Mouse (Mus musculus) midbrain, embryonic 16.5 days (tissue): ENCODE measurements around the gene Zmiz1. TPM values are rescaled to one million over a fixed set of nuclear protein-coding genes. Genes with fewer than 3 reads are reported as not detected.

ENCODE experiments used
- ATAC-seq: fragments of 200-750 bp; cut with Nextera tagmentation; 2 replicates; pipeline ENCODE4 v1.8.0; 2017; ENCODE audit warnings: moderate TSS enrichment
- H3K27ac ChIP-seq: fragments of 300-500 bp; sonication (generic); 2 replicates; pipeline ENCODE4 v1.5.1; 2014; ENCODE audit warnings: mild to moderate bottlenecking, low read length, mixed read lengths
- H3K27me3 ChIP-seq: fragments of 300-500 bp; sonication (generic); 2 replicates; pipeline ENCODE4 v1.6.1; 2014; ENCODE audit warnings: low read depth, low read length, mixed read lengths; ENCODE audit not compliant: control insufficient read depth, insufficient read depth
- H3K36me3 ChIP-seq: fragments of 300-500 bp; sonication (generic); 2 replicates; pipeline ENCODE4 v1.6.1; 2014; ENCODE audit warnings: mild to moderate bottlenecking, low read length, moderate library complexity, mixed read lengths; ENCODE audit not compliant: control insufficient read depth, insufficient read depth
- H3K4me1 ChIP-seq: fragments of 300-500 bp; sonication (generic); 2 replicates; pipeline ENCODE4 v1.6.1; 2014; ENCODE audit warnings: mild to moderate bottlenecking, low read length, mixed read lengths; ENCODE audit not compliant: control insufficient read depth, insufficient read depth
- H3K4me2 ChIP-seq: fragments of 300-500 bp; sonication (generic); 2 replicates; pipeline ENCODE4 v1.6.1; 2014; ENCODE audit warnings: mild to moderate bottlenecking, low read length, mixed read lengths
- H3K4me3 ChIP-seq: fragments of 300-500 bp; sonication (generic); 2 replicates; pipeline ENCODE4 v1.5.1; 2014; ENCODE audit warnings: low read depth, mild to moderate bottlenecking, low read length, moderate library complexity, mixed read lengths
- H3K9ac ChIP-seq: fragments of 300-500 bp; sonication (generic); 2 replicates; pipeline ENCODE4 v1.6.1; 2014; ENCODE audit warnings: low read depth, low read length, mixed read lengths
- H3K9me3 ChIP-seq: fragments of 300-500 bp; sonication (generic); replicated peaks from 2 replicates; pipeline ENCODE4 v1.6.1; 2014; ENCODE audit warnings: mild to moderate bottlenecking, low read length, mixed read lengths; ENCODE audit not compliant: control insufficient read depth, poor library complexity, severe bottlenecking
- WGBS: fragments of 180-500 bp; shearing (Covaris S2); extraction: QIAGEN DNeasy Blood & Tissue Kit; methylation state at CpG from one replicate; pipeline ENCODE4 v1.1.7; 2014; 5-methylcytosine and 5-hydroxymethylcytosine counted together
- polyA plus RNA-seq: library from polyadenylated mRNA; unstranded; fragments of >200 nt; fragmentation: Nextera tagmentation; extraction: Ambion mirVana; gene quantifications from 2 replicates; pipeline ENCODE4 v1.2.1, GENCODE M21; 2015

The Zmiz1 gene
- polyA plus RNA-seq: 54.2 and 58.0 TPM in 2 replicates

- Histone ChIP-seq H3K27me3 (no peaks in the 10 kb centered on the region), H3K4me2 (peak within 1 kb of the TSS; percentile 67), H3K4me1 (peaks cover 45% of the 10 kb centered on the region), H3K27ac (peak within 1 kb of the TSS; percentile 97), H3K9ac (peak within 1 kb of the TSS; percentile 98), H3K36me3 (no peaks in the 10 kb centered on the region), H3K4me3 (peak within 1 kb of the TSS; percentile 94), H3K9me3 (no peaks in the 10 kb centered on the region)
- WGBS: under 1% methylated on average over 39 of the region's 42 CpGs
- ATAC-seq: peak; percentile 27; the same call in 1 of the 2 replicates
These were observed at the start of gene Zmiz1 for GRCm38 (mm10) chr14:25459016-25459393. Gene Zmiz1 (plus strand): TSS chr14:25459185.

GRCm38 (mm10) chr14:25411848-25412527 is 47.0 kb upstream of the Zmiz1 start:
- no peak overlapping the region for H3K9ac ChIP-seq
- H3K9me3 ChIP-seq: no peaks in the 10 kb centered on the region
- no peaks in the 10 kb centered on the region for H3K27me3 ChIP-seq
- no peak overlapping the region for H3K4me2 ChIP-seq
- no peaks in the 10 kb centered on the region for H3K4me1 ChIP-seq
- H3K36me3 ChIP-seq: no peaks in the 10 kb centered on the region
- no peak overlapping the region for H3K4me3 ChIP-seq
- ATAC-seq: no peak
- WGBS: 81% methylated on average over 9 of the region's 9 CpGs
- no peak overlapping the region for H3K27ac ChIP-seq

- ATAC-seq: no peak
- H3K27me3 ChIP-seq: no peaks in the 10 kb centered on the region
- no peak overlapping the region for H3K27ac ChIP-seq
- no peaks in the 10 kb centered on the region for H3K4me1 ChIP-seq
- 95% methylated on average over 10 of the region's 10 CpGs for WGBS
- H3K9me3 ChIP-seq: no peaks in the 10 kb centered on the region
- H3K36me3 ChIP-seq: no peaks in the 10 kb centered on the region
- H3K4me3 ChIP-seq: no peak overlapping the region
- H3K9ac ChIP-seq: no peak overlapping the region
- H3K4me2 ChIP-seq: no peak overlapping the region
These were observed 46.2 kb upstream of the Zmiz1 start for GRCm38 (mm10) chr14:25412811-25413210.

GRCm38 (mm10) chr14:25413510-25413909 is 45.5 kb upstream of the Zmiz1 start:
- 73% methylated on average over 3 of the region's 3 CpGs for WGBS

DNA sequence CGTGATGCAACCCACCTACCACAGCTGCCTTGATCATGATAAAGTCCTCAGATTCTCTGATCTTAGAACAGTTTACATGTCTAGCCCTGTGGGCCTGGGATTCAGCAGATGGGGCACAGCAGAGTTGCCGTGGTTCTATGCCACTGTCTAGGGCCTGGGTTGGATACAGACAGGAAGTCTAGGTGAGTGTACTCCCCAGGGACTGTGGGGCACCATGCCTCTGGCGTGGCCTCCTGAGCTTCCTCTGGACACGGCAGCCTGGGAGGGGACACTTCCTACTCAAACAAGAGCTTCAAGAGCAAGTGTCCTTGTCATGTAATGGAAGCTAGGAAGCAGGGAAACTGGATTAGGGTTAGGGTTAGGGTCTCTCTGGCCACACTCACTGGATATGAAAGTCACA is 44.9 kb upstream of the Zmiz1 start:
- Histone ChIP-seq H3K36me3 (no peaks in the 10 kb centered on the region), H3K9ac (no peak overlapping the region), H3K27ac (no peak overlapping the region), H3K4me1 (no peaks in the 10 kb centered on the region), H3K4me2 (no peak overlapping the region), H3K27me3 (no peaks in the 10 kb centered on the region), H3K9me3 (no peaks in the 10 kb centered on the region), H3K4me3 (no peak overlapping the region)
- 80% methylated on average over 4 of the region's 4 CpGs for WGBS
- no peak for ATAC-seq

More at GRCm38 (mm10) chr14:25413510-25413909, 45.5 kb upstream of the Zmiz1 start:
- no peaks in the 10 kb centered on the region for H3K9me3 ChIP-seq
- ATAC-seq: no peak
- H3K4me2 ChIP-seq: no peak overlapping the region
- H3K4me1 ChIP-seq: no peaks in the 10 kb centered on the region
- H3K36me3 ChIP-seq: no peaks in the 10 kb centered on the region
- H3K27me3 ChIP-seq: no peaks in the 10 kb centered on the region
- no peak overlapping the region for H3K4me3 ChIP-seq
- H3K9ac ChIP-seq: no peak overlapping the region
- no peak overlapping the region for H3K27ac ChIP-seq

DNA sequence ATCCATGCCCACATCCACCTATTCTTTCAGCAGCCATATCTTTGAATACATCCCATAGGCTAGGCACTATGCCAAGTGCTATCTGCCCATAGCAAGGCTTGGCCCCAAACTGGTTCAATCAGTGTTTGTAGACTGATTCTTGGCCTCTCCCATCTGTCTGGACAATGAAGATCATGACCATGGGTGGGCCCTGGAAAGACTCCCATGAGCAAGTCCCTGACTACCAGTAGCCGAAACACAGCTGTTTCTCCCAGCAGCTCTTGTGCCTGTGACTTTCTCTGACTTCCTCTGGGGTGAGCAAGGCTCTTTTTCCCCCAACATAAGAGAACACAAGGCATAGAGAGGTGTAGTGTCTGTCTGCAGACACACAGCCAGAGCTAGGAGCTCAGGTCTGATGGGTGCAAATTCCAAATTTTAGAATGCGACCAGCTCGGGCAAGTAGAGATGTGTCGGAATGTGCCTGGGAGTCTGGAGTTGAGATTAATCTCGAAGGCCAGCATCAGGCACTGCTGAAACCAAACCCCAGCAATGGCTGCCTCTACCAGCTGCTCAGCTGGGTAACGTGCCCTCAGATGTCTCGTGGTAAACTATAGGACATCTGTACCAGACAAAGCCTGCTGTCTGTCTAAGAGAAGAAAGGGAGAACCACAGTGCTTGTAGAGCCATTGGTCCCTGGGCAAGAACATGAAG is 38.8 kb upstream of the Zmiz1 start:
- Histone ChIP-seq H3K27me3 (no peaks in the 10 kb centered on the region), H3K4me2 (no peak overlapping the region), H3K4me1 (peaks cover 7% of the 10 kb centered on the region), H3K27ac (no peak overlapping the region), H3K9me3 (no peaks in the 10 kb centered on the region), H3K9ac (no peak overlapping the region), H3K36me3 (no peaks in the 10 kb centered on the region), H3K4me3 (no peak overlapping the region)
- 79% methylated on average over 7 of the region's 7 CpGs for WGBS
- no peak for ATAC-seq

DNA sequence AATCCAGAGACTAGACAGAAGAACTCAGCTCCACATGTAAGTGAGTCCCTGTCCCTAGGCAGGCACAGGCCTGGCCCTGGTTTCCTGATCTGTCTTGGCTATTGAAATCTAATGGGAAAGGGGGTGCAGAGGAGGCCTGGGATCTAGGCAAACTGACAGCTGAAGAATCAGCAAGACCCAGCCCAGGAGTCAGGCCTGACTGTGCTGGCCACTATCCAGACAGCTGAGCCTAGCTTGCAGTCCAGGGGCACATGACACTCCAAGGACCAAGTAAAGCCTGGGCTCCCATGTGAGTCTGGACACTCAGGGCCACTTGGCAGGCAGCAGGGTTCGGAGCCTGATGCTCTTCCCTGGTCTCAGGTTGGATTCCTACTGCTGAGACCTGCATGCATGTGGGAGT is 38.0 kb upstream of the Zmiz1 start:
- Histone ChIP-seq H3K4me2 (no peak overlapping the region), H3K9me3 (no peaks in the 10 kb centered on the region), H3K4me1 (peaks cover 7% of the 10 kb centered on the region), H3K9ac (peak overlapping the region; percentile 43; the same call in 1 of the 2 replicates), H3K27ac (peak overlapping the region; percentile 78), H3K27me3 (no peaks in the 10 kb centered on the region), H3K36me3 (no peaks in the 10 kb centered on the region), H3K4me3 (no peak overlapping the region)
- 90% methylated on average over 1 of the region's 1 CpGs for WGBS
- ATAC-seq: 0 out of 2 replicates have a peak, but pooled peaks have one; percentile 12

- Histone ChIP-seq H3K4me3 (no peak overlapping the region), H3K9ac (peak overlapping the region; percentile 43; the same call in 1 of the 2 replicates), H3K4me1 (peaks cover 7% of the 10 kb centered on the region), H3K9me3 (no peaks in the 10 kb centered on the region), H3K27ac (peak overlapping the region; percentile 78), H3K36me3 (no peaks in the 10 kb centered on the region), H3K27me3 (no peaks in the 10 kb centered on the region), H3K4me2 (no peak overlapping the region)
- 21% methylated on average over 13 of the region's 13 CpGs for WGBS
- ATAC-seq: peak; percentile 87
These were observed 37.4 kb upstream of the Zmiz1 start for GRCm38 (mm10) chr14:25421596-25422001.

DNA sequence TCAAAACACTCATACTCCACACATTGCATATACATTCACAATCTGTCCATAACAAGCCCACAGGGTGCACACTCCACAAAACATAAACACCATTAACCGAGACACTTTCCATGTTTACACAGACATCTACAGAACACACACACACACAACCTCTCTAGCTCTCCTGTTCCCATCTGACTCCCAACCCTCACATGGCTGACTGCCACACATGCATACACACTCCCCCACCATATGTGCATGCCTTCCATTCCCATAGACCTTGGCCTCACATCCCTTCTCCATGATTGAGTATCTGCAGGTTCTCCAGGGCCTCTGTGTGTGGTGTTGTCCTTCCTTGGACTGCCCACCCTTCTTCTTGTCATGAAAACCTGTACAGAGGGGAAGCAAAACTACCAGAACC is 36.0 kb upstream of the Zmiz1 start:
- Histone ChIP-seq H3K4me3 (no peak overlapping the region), H3K9me3 (no peaks in the 10 kb centered on the region), H3K36me3 (no peaks in the 10 kb centered on the region), H3K27ac (no peak overlapping the region), H3K4me1 (peaks cover 7% of the 10 kb centered on the region), H3K4me2 (no peak overlapping the region), H3K27me3 (no peaks in the 10 kb centered on the region), H3K9ac (no peak overlapping the region)
- WGBS: 88% methylated on average over 1 of the region's 1 CpGs
- ATAC-seq: no peak
